Mouse (Mus musculus): ENCODE measurements around the gene Olfr895. TPM values are rescaled to one million over a fixed set of nuclear protein-coding genes. Genes with fewer than 3 reads are reported as not detected.

Olfr895 gene
- total RNA-seq (2021), result not detected

- DNase-seq, result no peak
These were observed at the start of gene Olfr895 for GRCm38 (mm10) chr9:38267551-38267950. Gene Olfr895 (plus strand): TSS chr9:38267851.

- no peak for DNase-seq
These were observed 15.2 kb upstream of the Olfr895 start, which contains the start of gene Olfr143 for GRCm38 (mm10) chr9:38252474-38252873. Gene Olfr143 (plus strand): TSS chr9:38252774.

- DNase-seq, result no peak
These were observed 23.2 kb downstream of the Olfr895 start, which contains the start of gene Olfr896-ps1 for GRCm38 (mm10) chr9:38290807-38291206. Gene Olfr896-ps1 (plus strand): TSS chr9:38291107.

Other genes starting within 250 kb of the Olfr895 start
- not detected for gene Olfr883, start 242.0 kb upstream of the Olfr895 start, total RNA-seq (2021)
- not detected for gene Olfr884, start 221.3 kb upstream of the Olfr895 start, total RNA-seq (2021)
- gene Olfr885, start 206.5 kb upstream of the Olfr895 start, total RNA-seq (2021), result not detected
- gene Olfr887, start 183.8 kb upstream of the Olfr895 start, total RNA-seq (2021), result not detected
- not detected for gene Olfr888, start 159.7 kb upstream of the Olfr895 start, total RNA-seq (2021)
- not detected for gene Olfr889, start 152.7 kb upstream of the Olfr895 start, total RNA-seq (2021)
- gene Olfr890, start 125.3 kb upstream of the Olfr895 start, total RNA-seq (2021), result not detected
- gene Olfr891, start 87.0 kb upstream of the Olfr895 start, total RNA-seq (2021), result not detected
- not detected for gene Olfr893, start 59.5 kb upstream of the Olfr895 start, total RNA-seq (2021)
- not detected for gene Olfr894, start 49.8 kb upstream of the Olfr895 start, total RNA-seq (2021)
- gene Olfr143, start 15.1 kb upstream of the Olfr895 start, total RNA-seq (2021), result not detected
- not detected for gene Olfr896-ps1, start 23.3 kb downstream of the Olfr895 start, total RNA-seq (2021)
- gene Olfr25, start 61.2 kb downstream of the Olfr895 start, total RNA-seq (2021), result not detected
- gene Olfr898, start 80.6 kb downstream of the Olfr895 start, total RNA-seq (2021), result not detected
- gene Olfr250, start 99.0 kb downstream of the Olfr895 start, total RNA-seq (2021), result not detected
- not detected for gene Olfr251, start 109.2 kb downstream of the Olfr895 start, total RNA-seq (2021)
- gene Olfr147, start 133.8 kb downstream of the Olfr895 start, total RNA-seq (2021), result not detected
- not detected for gene Olfr901, start 161.6 kb downstream of the Olfr895 start, total RNA-seq (2021)
- not detected for gene Olfr902, start 179.8 kb downstream of the Olfr895 start, total RNA-seq (2021)
- gene Olfr904, start 195.3 kb downstream of the Olfr895 start, total RNA-seq (2021), result not detected
- not detected for gene Olfr905, start 203.3 kb downstream of the Olfr895 start, total RNA-seq (2021)
- gene Olfr906, start 219.2 kb downstream of the Olfr895 start, total RNA-seq (2021), result not detected
- not detected for gene Olfr907, start 227.9 kb downstream of the Olfr895 start, total RNA-seq (2021)

All from heart, postnatal 4 days (tissue).